Mouse (Mus musculus) ES-Bruce4 (cell line): ENCODE results near the gene Specc1l. TPM values are rescaled to one million over a fixed set of nuclear protein-coding genes. Genes with fewer than 3 reads are reported as not detected.

ENCODE experiments used
- H3K27ac ChIP-seq: 2 replicates; pipeline ENCODE4 v1.5.1; 2012; ENCODE audit warnings: low read length, inconsistent platforms; ENCODE audit not compliant: insufficient read depth
- H3K27me3 ChIP-seq: 2 replicates; pipeline ENCODE4 v1.6.1; 2012; ENCODE audit warnings: mild to moderate bottlenecking, low read length, inconsistent platforms; ENCODE audit not compliant: control insufficient read depth, poor library complexity, insufficient read depth, severe bottlenecking
- H3K36me3 ChIP-seq: 2 replicates; pipeline ENCODE4 v1.6.1; 2012; ENCODE audit warnings: inconsistent platforms, mild to moderate bottlenecking, low read length, moderate library complexity; ENCODE audit not compliant: control insufficient read depth, poor library complexity, insufficient read depth, severe bottlenecking
- H3K4me1 ChIP-seq: one replicate; pipeline ENCODE4 v1.8.1; 2011; ENCODE audit warnings: low read length; ENCODE audit not compliant: control insufficient read depth, insufficient read depth
- H3K4me3 ChIP-seq: 2 replicates; pipeline ENCODE4 v1.5.1; 2011; ENCODE audit warnings: low read depth, mild to moderate bottlenecking, low read length
- H3K9ac ChIP-seq: 2 replicates; pipeline ENCODE4 v1.6.1; 2012; ENCODE audit warnings: low read depth, mild to moderate bottlenecking, inconsistent platforms; ENCODE audit not compliant: poor library complexity, severe bottlenecking
- H3K9me3 ChIP-seq: replicated peaks from 2 replicates; pipeline ENCODE4 v1.6.1; 2012; ENCODE audit warnings: mild to moderate bottlenecking, low read length, inconsistent platforms; ENCODE audit not compliant: control insufficient read depth, poor library complexity, insufficient read depth, severe bottlenecking
- CTCF ChIP-seq: IDR thresholded peaks from one replicate; pipeline ENCODE4 v1.8.1; 2011; ENCODE audit warnings: low read depth, low read length
- EP300 ChIP-seq: IDR thresholded peaks from 2 replicates; pipeline ENCODE4 v1.6.1; 2011; ENCODE audit warnings: low read depth, low read length; ENCODE audit not compliant: insufficient read depth
- POLR2A ChIP-seq: IDR thresholded peaks from one replicate; pipeline ENCODE4 v1.8.1; 2011; ENCODE audit warnings: low read length; ENCODE audit not compliant: insufficient read depth
- polyA plus RNA-seq: library from polyadenylated mRNA; stranded (reverse); fragments of >200 nt; gene quantifications from 2 replicates; pipeline ENCODE4 v1.2.4, GENCODE M21; 2011; ENCODE audit warnings: low read depth; ENCODE audit not compliant: missing spikeins, insufficient read depth, insufficient read length

Specc1l gene
- polyA plus RNA-seq, 1 experiment: 41.5 TPM

GRCm38 (mm10) chr10:75298608-75299007 lies 86.7 kb downstream of the Specc1l start:
- Histone ChIP-seq H3K9me3 (no peaks in the 10 kb centered on the region), H3K27ac (no peak overlapping the region), H3K36me3 (no peaks in the 10 kb centered on the region), H3K4me1 (no peaks in the 10 kb centered on the region), H3K9ac (no peak overlapping the region), H3K27me3 (no peaks in the 10 kb centered on the region), H3K4me3 (no peak overlapping the region)
- no peak for TF ChIP-seq POLR2A
- TF ChIP-seq CTCF: no peak

DNA sequence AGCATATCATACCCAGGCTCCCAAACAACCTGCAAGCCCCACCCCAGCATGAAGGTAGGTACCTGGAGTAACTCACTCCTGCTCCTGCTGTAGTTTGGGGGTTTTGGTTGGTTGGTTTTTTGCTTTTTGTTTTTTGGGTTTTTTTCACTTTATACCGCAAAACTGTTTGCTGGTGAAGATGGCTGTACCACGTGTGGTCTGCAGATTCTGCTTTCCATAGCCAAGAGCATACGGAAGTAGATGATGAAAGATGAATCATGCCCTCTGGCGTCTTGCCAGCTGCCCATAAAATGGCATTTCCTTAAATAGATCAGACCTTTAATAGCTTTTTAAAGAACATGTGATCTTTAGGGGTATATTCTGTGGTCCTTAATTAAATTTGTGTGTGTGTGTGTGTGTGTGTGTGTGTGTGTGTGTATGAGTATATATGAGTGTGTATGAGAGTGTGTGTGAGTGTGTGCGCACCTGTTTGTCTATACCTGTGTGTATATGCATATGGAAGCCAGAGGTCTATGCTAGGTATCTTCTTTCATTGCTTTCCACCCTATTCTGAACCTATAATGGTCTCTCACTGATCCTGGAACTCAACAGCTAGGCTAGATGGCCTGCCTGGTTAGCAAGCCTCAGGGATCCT lies 88.0 kb downstream of the Specc1l start:
- H3K36me3 ChIP-seq: no peaks in the 10 kb centered on the region
- TF ChIP-seq CTCF: no peak
- TF ChIP-seq EP300: no peak
- no peak for TF ChIP-seq POLR2A
- H3K4me3 ChIP-seq: no peak overlapping the region
- H3K9me3 ChIP-seq: no peaks in the 10 kb centered on the region
- H3K27ac ChIP-seq: no peak overlapping the region
- H3K4me1 ChIP-seq: no peaks in the 10 kb centered on the region
- H3K9ac ChIP-seq: no peak overlapping the region
- H3K27me3 ChIP-seq: no peaks in the 10 kb centered on the region

DNA sequence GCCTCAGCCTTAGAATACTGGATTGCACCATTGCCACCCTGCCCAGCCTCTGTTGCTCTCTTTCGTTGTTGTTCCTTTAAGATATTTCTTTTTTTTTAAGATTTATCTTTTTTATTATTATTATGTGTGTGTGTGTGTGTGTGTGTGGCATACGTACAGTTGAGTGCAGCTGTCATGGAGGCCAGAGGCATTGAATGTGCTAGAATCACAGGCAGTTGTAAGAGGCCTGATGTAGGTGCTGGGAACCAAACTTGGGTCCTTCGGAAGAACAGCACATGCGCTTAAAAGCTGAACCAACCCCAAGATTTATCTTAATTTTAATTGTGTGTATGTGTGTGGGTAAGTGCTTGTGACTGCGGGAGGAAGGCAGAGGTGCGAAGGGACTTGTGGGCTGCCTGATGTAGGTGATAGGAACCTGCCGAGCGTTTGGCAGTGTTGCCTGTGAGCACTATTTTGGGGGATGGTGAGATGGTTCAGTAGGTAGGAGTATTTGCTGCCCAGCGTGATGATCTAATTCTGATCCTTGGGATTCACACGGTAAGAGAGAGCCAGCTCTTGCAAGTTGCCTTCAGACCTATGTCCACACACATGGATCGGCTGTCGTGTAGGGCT lies 89.4 kb downstream of the Specc1l start:
- no peaks in the 10 kb centered on the region for H3K27me3 ChIP-seq
- H3K4me1 ChIP-seq: no peaks in the 10 kb centered on the region
- no peak overlapping the region for H3K4me3 ChIP-seq
- TF ChIP-seq POLR2A: no peak
- TF ChIP-seq EP300: no peak
- no peak for TF ChIP-seq CTCF
- no peak overlapping the region for H3K27ac ChIP-seq
- no peaks in the 10 kb centered on the region for H3K9me3 ChIP-seq
- no peak overlapping the region for H3K9ac ChIP-seq
- H3K36me3 ChIP-seq: no peaks in the 10 kb centered on the region

- Histone ChIP-seq H3K9ac (no peak overlapping the region), H3K4me3 (no peak overlapping the region), H3K27ac (no peak overlapping the region), H3K36me3 (no peaks in the 10 kb centered on the region), H3K4me1 (no peaks in the 10 kb centered on the region), H3K27me3 (no peaks in the 10 kb centered on the region), H3K9me3 (no peaks in the 10 kb centered on the region)
- TF ChIP-seq POLR2A: no peak
- no peak for TF ChIP-seq EP300
- no peak for TF ChIP-seq CTCF
Measured at GRCm38 (mm10) chr10:75301937-75302336, 90.1 kb downstream of the Specc1l start.

- no peaks in the 10 kb centered on the region for H3K36me3 ChIP-seq
- H3K4me1 ChIP-seq: no peaks in the 10 kb centered on the region
- H3K27me3 ChIP-seq: no peaks in the 10 kb centered on the region
- TF ChIP-seq EP300: no peak
- no peak for TF ChIP-seq CTCF
- no peak for TF ChIP-seq POLR2A
- no peak overlapping the region for H3K9ac ChIP-seq
- no peak overlapping the region for H3K27ac ChIP-seq
- no peak overlapping the region for H3K4me3 ChIP-seq
- H3K9me3 ChIP-seq: no peaks in the 10 kb centered on the region
Measured at GRCm38 (mm10) chr10:75302536-75302935, 90.7 kb downstream of the Specc1l start.

GRCm38 (mm10) chr10:75303324-75304048 lies 91.6 kb downstream of the Specc1l start:
- Histone ChIP-seq H3K4me1 (no peaks in the 10 kb centered on the region), H3K27ac (no peak overlapping the region), H3K9ac (no peak overlapping the region), H3K27me3 (no peaks in the 10 kb centered on the region), H3K9me3 (no peaks in the 10 kb centered on the region), H3K4me3 (no peak overlapping the region), H3K36me3 (no peaks in the 10 kb centered on the region)
- TF ChIP-seq EP300: no peak
- TF ChIP-seq CTCF: no peak
- no peak for TF ChIP-seq POLR2A
